Mouse (Mus musculus): ENCODE measurements at regions not wholly inside any gene's neighbourhood (a gene's known extent, or its start where the extent isn't known, plus 50 kb on each side); places are given as distances from the start of the nearest gene placed in this dataset.

DNA sequence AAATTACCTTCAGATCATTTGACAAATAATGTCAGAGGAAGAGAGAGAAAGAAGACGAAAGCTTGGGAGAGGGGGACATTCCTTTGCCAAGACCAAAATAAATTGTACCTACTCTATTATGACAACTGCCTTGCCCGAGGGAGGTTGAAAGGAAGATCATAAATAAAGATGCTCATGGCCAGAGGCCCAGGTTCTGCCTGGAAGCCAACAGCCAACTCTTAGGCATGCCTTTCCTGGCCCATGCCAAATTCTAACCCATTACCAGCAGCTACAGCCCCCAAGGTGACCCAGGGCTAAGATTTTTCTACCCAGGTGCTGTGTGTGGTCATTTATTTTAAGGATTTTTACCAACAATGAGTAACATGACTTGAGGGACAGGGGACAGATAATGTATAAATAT lies 54.9 kb downstream of the Cbln1 start:
- Histone ChIP-seq H3K4me1 (ENCODE audit: control insufficient read depth, insufficient read depth, low read length) (no peaks in the 10 kb centered on the region), H3K4me3 (replicated peaks; ENCODE audit: extremely low read depth, low read depth, low read length) (no peak overlapping the region)
- TF ChIP-seq POLR2A (IDR thresholded peaks at IDR 0.05; ENCODE audit: borderline replicate concordance, extremely low read depth, low read depth, low read length), result no peak
- no peak for TF ChIP-seq CTCF (IDR thresholded peaks at IDR 0.05; ENCODE audit: insufficient read depth, low read length)
- 58% methylated on average over 2 of the region's 2 CpGs for WGBS
- DNase-seq, result no peak

DNA sequence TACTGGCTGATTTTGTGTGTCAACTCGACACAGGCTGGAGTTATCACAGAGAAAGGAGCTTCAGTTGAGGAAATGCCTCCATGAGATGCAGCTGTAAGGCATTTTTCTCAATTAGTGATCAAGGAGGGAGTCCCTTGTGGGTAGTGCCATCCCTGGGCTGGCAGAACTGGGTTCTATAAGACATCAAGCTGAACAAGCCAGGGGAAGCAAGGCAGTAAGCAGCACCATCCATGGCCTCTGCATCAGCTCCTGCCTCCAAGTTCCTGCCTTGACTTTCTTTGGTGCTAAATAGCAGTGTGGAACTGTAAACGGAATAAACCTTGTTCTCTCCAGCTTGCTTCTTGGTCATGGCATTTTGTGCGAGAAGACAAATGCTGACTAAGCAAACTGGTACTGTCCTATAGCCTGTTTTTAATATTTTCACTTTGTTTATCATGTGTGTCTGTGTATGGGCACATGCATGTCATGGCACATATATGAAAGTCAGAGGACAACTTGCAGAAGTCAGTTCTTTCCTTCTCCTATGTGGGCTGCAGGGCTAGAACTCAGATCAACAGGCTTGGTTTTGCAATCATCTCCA lies 57.3 kb downstream of the Cbln1 start:
- no peaks in the 10 kb centered on the region for H3K4me1 ChIP-seq (ENCODE audit: control insufficient read depth, insufficient read depth, low read length)
- H3K4me3 ChIP-seq (replicated peaks; ENCODE audit: extremely low read depth, low read depth, low read length), result no peak overlapping the region
- no peak for DNase-seq
- TF ChIP-seq POLR2A (IDR thresholded peaks at IDR 0.05; ENCODE audit: borderline replicate concordance, extremely low read depth, low read depth, low read length) (no peak), CTCF (IDR thresholded peaks at IDR 0.05; ENCODE audit: insufficient read depth, low read length) (no peak)
- WGBS, result 60% methylated on average over 3 of the region's 3 CpGs

DNA sequence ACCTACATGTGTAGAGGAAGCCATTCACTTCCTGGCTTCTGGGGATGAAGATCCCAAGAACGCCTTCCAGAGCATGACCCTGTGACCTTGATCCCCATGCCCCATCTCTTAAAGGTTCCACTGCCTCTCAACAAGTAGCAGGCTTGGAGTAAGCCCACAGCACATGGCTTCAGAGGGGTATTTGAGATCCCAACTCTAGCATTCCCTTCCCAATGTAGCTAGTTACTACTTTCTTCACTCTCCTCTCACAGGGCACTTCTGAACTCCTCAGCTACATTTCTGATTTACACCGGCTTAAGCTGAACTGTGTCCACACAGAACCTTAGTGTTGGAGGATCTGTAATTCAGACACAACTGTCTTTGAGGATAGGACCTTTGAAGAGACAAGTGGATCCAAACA lies 83.4 kb downstream of the Cbln1 start:
- Histone ChIP-seq H3K4me3 (replicated peaks; ENCODE audit: extremely low read depth, low read depth, low read length) (no peak overlapping the region), H3K4me1 (ENCODE audit: control insufficient read depth, insufficient read depth, low read length) (no peaks in the 10 kb centered on the region)
- no peak for DNase-seq
- 59% methylated on average over 2 of the region's 2 CpGs for WGBS
- TF ChIP-seq CTCF (IDR thresholded peaks at IDR 0.05; ENCODE audit: insufficient read depth, low read length), result no peak
- no peak for TF ChIP-seq POLR2A (IDR thresholded peaks at IDR 0.05; ENCODE audit: borderline replicate concordance, extremely low read depth, low read depth, low read length)

DNA sequence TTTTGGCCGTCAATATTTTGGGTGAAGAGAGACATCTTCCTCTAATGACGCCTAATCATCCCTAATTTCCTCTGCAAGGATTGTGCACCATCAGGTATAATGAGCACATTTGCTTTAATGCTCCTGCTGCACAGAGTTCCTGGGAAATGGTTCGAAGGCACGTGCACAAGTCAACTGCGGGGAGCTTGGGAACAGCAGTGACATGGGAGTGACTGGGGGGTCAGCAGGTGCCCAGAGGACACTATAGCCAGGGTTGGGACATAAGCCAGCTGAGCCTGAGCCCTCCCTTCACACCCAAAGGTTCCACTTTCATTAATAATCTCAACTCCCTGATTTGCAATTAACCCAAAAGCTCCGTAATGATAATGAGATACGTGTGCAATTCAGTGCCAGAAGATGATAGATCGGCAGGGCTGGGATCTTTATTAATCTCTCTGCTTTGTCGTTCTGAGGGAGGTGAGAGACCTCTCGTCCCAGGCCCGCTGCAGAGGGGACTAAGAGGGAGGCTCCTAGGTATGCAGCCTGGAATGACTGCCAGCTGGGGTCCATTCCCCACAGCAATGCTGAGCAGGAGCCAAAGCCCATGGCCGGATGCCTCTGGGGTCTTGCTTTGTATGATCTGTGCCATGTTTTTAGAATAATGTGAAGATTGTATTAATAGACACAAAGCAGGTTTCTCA lies 88.7 kb downstream of the Cbln1 start:
- Histone ChIP-seq H3K4me1 (ENCODE audit: control insufficient read depth, insufficient read depth, low read length) (no peaks in the 10 kb centered on the region), H3K4me3 (replicated peaks; ENCODE audit: extremely low read depth, low read depth, low read length) (no peak overlapping the region)
- TF ChIP-seq CTCF (IDR thresholded peaks at IDR 0.05; ENCODE audit: insufficient read depth, low read length), result no peak
- no peak for TF ChIP-seq POLR2A (IDR thresholded peaks at IDR 0.05; ENCODE audit: borderline replicate concordance, extremely low read depth, low read depth, low read length)
- 68% methylated on average over 12 of the region's 12 CpGs for WGBS
- DNase-seq, result no peak

DNA sequence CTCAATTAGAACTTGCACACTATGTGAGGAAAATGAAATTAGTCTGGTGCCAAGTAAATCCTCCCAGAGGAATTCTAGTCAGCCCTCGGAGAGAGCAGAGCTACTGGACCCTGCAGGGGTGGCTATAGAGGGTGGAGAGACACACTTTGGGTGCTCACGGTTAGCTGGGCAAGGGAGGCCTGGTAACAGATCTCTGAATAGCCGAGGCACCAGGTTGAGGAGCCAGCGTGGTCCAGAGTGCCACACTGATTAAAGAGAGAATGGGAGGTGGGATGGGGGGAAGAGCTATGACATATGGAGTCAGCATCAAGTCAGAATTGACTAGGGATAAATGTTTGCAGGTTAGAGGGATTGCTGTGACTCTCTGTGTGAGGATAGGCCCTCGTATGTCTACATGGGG lies 90.1 kb downstream of the Cbln1 start:
- Histone ChIP-seq H3K4me3 (replicated peaks; ENCODE audit: extremely low read depth, low read depth, low read length) (no peak overlapping the region), H3K4me1 (ENCODE audit: control insufficient read depth, insufficient read depth, low read length) (no peaks in the 10 kb centered on the region)
- DNase-seq, result no peak
- TF ChIP-seq CTCF (IDR thresholded peaks at IDR 0.05; ENCODE audit: insufficient read depth, low read length) (no peak), POLR2A (IDR thresholded peaks at IDR 0.05; ENCODE audit: borderline replicate concordance, extremely low read depth, low read depth, low read length) (no peak)
- WGBS, result 75% methylated on average over 5 of the region's 5 CpGs

DNA sequence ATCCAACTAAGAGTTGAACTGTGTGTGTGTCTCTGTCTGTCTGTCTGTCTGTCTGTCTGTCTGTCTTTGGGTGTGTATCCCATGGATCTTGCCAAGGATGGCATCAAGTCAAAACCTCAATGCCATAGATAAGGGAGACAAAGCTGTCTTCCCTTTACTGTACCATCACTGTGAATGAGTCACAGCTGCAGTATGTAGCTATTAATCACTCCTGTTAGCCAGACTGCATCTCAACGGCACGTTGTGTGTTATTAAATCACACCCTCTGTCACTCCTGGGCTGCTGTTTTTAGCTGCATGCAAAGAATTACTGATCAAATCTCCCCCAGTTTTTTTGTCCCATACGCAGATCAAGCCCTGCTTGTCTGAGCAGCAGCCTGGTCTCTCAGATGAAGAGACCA lies 91.6 kb downstream of the Cbln1 start:
- H3K4me3 ChIP-seq (replicated peaks; ENCODE audit: extremely low read depth, low read depth, low read length), result no peak overlapping the region
- TF ChIP-seq CTCF (IDR thresholded peaks at IDR 0.05; ENCODE audit: insufficient read depth, low read length), result no peak
- no peaks in the 10 kb centered on the region for H3K4me1 ChIP-seq (ENCODE audit: control insufficient read depth, insufficient read depth, low read length)
- DNase-seq, result no peak
- 41% methylated on average over 3 of the region's 3 CpGs for WGBS

DNA sequence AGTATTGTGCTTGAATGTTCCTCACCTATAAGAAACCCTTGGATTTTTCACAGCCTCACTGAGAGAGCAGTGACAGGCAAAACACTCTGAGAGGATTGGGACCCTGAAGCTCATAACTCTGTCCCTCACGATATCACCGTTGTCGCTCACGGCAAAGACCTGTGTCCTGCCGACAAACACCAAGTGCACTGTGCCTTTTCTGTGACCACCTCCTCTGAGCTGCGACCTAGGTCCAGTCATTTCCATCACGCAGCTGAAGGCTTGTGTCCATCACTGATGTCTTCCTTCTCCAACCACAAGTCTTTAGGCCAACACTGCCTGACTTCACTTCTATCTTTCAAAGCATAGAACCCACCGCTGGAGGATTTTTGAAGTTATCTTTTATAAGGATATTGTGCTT lies 93.1 kb downstream of the Cbln1 start:
- Histone ChIP-seq H3K4me1 (ENCODE audit: control insufficient read depth, insufficient read depth, low read length) (no peaks in the 10 kb centered on the region), H3K4me3 (replicated peaks; ENCODE audit: extremely low read depth, low read depth, low read length) (no peak overlapping the region)
- 88% methylated on average over 8 of the region's 8 CpGs for WGBS
- no peak for DNase-seq
- TF ChIP-seq CTCF (IDR thresholded peaks at IDR 0.05; ENCODE audit: insufficient read depth, low read length) (no peak), POLR2A (IDR thresholded peaks at IDR 0.05; ENCODE audit: borderline replicate concordance, extremely low read depth, low read depth, low read length) (no peak)

DNA sequence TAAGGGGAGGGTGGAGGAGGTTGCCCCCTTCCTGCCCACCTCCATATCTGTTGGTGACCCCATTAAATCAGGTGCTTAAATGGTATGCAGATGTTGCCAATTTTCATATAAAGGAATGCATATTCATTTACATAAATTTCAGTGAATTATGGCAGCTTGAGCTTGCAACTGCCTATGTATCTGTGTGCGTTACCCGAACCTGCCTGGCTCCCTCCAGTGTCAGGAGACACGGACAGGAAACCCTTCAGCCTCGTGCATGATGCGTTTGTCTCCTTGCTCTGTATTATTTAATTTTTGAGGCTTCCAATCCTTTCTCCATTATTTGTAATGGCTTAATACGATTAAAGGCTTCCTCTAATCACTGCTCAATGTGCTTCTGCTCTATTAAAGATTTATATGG lies 98.4 kb downstream of the Cbln1 start:
- 55% methylated on average over 6 of the region's 6 CpGs for WGBS
- TF ChIP-seq CTCF (IDR thresholded peaks at IDR 0.05; ENCODE audit: insufficient read depth, low read length) (no peak), POLR2A (IDR thresholded peaks at IDR 0.05; ENCODE audit: borderline replicate concordance, extremely low read depth, low read depth, low read length) (no peak)
- Histone ChIP-seq H3K4me3 (replicated peaks; ENCODE audit: extremely low read depth, low read depth, low read length) (no peak overlapping the region), H3K4me1 (ENCODE audit: control insufficient read depth, insufficient read depth, low read length) (no peaks in the 10 kb centered on the region)
- no peak for DNase-seq

DNA sequence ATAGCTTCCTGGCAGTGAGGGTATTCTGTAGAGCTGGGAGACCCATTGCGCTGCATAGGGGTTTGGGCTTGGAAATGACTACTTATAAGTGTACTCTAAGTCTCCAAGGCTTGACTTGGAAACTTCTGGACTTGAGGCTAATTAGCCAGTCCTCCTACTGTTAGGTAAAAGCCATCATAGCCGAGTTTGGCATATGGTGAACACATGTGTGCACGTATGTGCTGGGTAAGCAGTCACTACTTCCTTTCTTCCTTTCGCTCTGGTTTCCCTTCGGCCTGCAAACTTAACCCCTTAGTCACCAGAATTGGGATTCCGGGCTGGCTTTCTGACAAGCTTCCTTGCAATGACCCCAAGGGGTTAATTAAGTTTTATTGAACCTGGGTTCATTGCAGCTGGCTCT lies 98.9 kb downstream of the Cbln1 start:
- WGBS, result 26% methylated on average over 6 of the region's 6 CpGs
- no peak for DNase-seq

DNA sequence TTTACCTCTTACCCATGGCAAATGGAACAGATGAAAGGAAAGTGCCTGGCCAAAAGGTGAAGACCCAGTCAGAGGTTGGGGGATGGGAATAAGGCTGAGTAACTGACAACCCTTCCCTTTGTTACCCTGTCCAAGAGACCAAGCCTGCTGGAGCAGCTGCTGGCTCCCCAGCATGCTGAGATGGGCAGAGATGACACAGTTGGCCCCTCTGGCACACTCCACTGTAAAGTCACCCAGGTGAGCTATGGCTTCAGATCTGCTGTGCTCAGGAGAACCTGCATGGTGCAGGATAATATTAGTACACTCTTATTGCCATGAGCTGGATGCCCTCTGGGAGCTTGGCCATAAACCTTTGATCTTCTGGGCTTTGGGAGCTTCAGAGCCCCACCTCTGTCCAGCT lies 100.3 kb downstream of the Cbln1 start:
- no peak overlapping the region for H3K4me3 ChIP-seq (replicated peaks; ENCODE audit: extremely low read depth, low read depth, low read length)
- DNase-seq, result no peak
- H3K4me1 ChIP-seq (ENCODE audit: control insufficient read depth, insufficient read depth, low read length), result no peaks in the 10 kb centered on the region
- TF ChIP-seq CTCF (IDR thresholded peaks at IDR 0.05; ENCODE audit: insufficient read depth, low read length), result no peak
- no peak for TF ChIP-seq POLR2A (IDR thresholded peaks at IDR 0.05; ENCODE audit: borderline replicate concordance, extremely low read depth, low read depth, low read length)

More for the DNA sequence above, 98.9 kb downstream of the Cbln1 start:
- no peaks in the 10 kb centered on the region for H3K4me1 ChIP-seq (ENCODE audit: control insufficient read depth, insufficient read depth, low read length)
- TF ChIP-seq CTCF (IDR thresholded peaks at IDR 0.05; ENCODE audit: insufficient read depth, low read length) (no peak), POLR2A (IDR thresholded peaks at IDR 0.05; ENCODE audit: borderline replicate concordance, extremely low read depth, low read depth, low read length) (no peak)
- H3K4me3 ChIP-seq (replicated peaks; ENCODE audit: extremely low read depth, low read depth, low read length), result no peak overlapping the region

Data from lung, adult 2 months (tissue).